ENCODE assay signal across 25 mouse cellular contexts in the genomic region with DNA sequence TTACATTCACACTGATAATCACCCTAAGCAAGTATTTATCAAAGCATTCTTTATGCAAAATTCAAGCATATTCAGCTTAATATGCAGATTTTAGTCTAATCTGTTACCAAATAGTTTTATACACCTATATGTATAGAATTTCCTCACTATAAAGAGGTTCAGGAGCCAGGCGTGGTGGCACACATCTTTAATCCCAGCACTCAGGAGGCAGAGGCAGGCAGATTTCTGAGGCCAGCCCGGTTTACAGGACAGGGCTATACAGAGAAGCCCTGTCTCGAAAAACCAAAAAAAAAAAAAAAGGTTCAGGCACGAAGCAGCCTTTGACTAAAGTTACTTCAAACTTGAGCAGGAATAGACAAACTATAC. TPM values are rescaled to one million over a fixed set of nuclear protein-coding genes. Genes with fewer than 3 reads are reported as not detected.
"Had no signal": no experiment of that assay in that cellular context is flagged by ENCODE, and none has a peak within 500 bp of the region (broad histone marks: within the 10 kb centered on the region; RNA-seq: fewer than 3 reads in every experiment).

No protein-coding gene starts in this region.

- ATAC-seq: liver, postnatal 0 days; lung, postnatal 0 days; midbrain, embryonic 16.5 days had no signal

- H3K27me3 ChIP-seq: neural tube, embryonic 13.5 days; neural tube, embryonic 15.5 days had no signal

- DNase-seq: liver, postnatal 0 days; lung, adult 2 months; lung, postnatal 14 days; lung, postnatal 36 days; midbrain, embryonic 14.5 days; right cerebral cortex, postnatal 14 days; thymus, adult 2 months; thymus, postnatal 25 days; thymus, postnatal 4 days had no signal

- H3K27ac ChIP-seq: liver, embryonic 15.5 days; lung, embryonic 15.5 days; macrophage; midbrain, embryonic 12.5 days; neural tube, embryonic 13.5 days; neural tube, embryonic 15.5 days; stomach, embryonic 15.5 days; stomach, postnatal 0 days had no signal

- H3K9me3 ChIP-seq: liver, embryonic 15.5 days; lung, embryonic 15.5 days; megakaryocyte, embryonic 14.5 days; midbrain, embryonic 12.5 days; neural tube, embryonic 13.5 days; neural tube, embryonic 15.5 days; stomach, embryonic 15.5 days had no signal

- H3K4me2 ChIP-seq: liver, embryonic 15.5 days; lung, embryonic 15.5 days; midbrain, embryonic 12.5 days; neural tube, embryonic 13.5 days; neural tube, embryonic 15.5 days; stomach, embryonic 15.5 days had no signal

- H3K9ac ChIP-seq: liver, embryonic 15.5 days; liver, postnatal 0 days; lung, embryonic 15.5 days; midbrain, embryonic 12.5 days; neural tube, embryonic 13.5 days; neural tube, embryonic 15.5 days; stomach, embryonic 15.5 days had no signal

- H3K4me3 ChIP-seq: liver, embryonic 15.5 days; lung, embryonic 15.5 days; megakaryocyte, embryonic 14.5 days; midbrain, embryonic 12.5 days; myocyte; neural tube, embryonic 13.5 days; neural tube, embryonic 15.5 days; stomach, embryonic 15.5 days had no signal

RNA-seq across cellular contexts. Expression of a gene that starts 4.6 kb away (rescaled TPM):
- total RNA-seq: megakaryocyte progenitor cell, adult 5-6 weeks had no signal
- polyA plus RNA-seq: macrophage had no signal

RNA-seq across cellular contexts. Expression of a gene that starts 51.6 kb away (rescaled TPM):
- total RNA-seq: megakaryocyte progenitor cell, adult 5-6 weeks had no signal
- polyA plus RNA-seq: liver, embryonic 15.5 days; liver, postnatal 0 days; lung, adult 2 months; lung, postnatal 0 days; macrophage; myocyte; spleen, adult 2 months; stomach, postnatal 0 days; testis, adult 2 months; urinary bladder, adult 2 months had no signal
